Mouse (Mus musculus) MEL (cell line): ENCODE measurements around the gene Enpep.

Experiments
- CTCF ChIP-seq, 3 experiments: IDR thresholded peaks in 2 of 3; conservative IDR thresholded peaks in 1 of 3; 2 replicates each; pipeline ENCODE4 v1.5.1; 2011 to 2012; ENCODE audit warnings: low read length in 3 of 3, low read depth in 2 of 3, mild to moderate bottlenecking in 2 of 3, improper control_type of control experiment in 1 of 3, inconsistent platforms in 1 of 3, mixed read lengths in 1 of 3, moderate library complexity in 1 of 3; ENCODE audit not compliant: control insufficient read depth in 1 of 3, insufficient read depth in 1 of 3, poor library complexity in 1 of 3, severe bottlenecking in 1 of 3
- E2F4 ChIP-seq: IDR thresholded peaks from 2 replicates; pipeline ENCODE4 v1.6.1; 2011; ENCODE audit warnings: low read depth, low read length, improper control_type of control experiment, borderline replicate concordance
- GATA1 ChIP-seq: IDR thresholded peaks from 2 replicates; pipeline ENCODE4 v1.6.1; 2011; ENCODE audit warnings: low read depth, low read length, improper control_type of control experiment
- NRF1 ChIP-seq: IDR thresholded peaks from 2 replicates; pipeline ENCODE4 v1.6.1; 2014; ENCODE audit warnings: low read depth, mild to moderate bottlenecking, inconsistent platforms, low read length, improper control_type of control experiment, moderate library complexity; ENCODE audit not compliant: poor library complexity, insufficient read depth, severe bottlenecking
- POLR2A ChIP-seq, 2 experiments: IDR thresholded peaks; 2 replicates each; pipeline ENCODE4 v1.6.1; 2011 to 2012; ENCODE audit warnings: low read length in 2 of 2, mild to moderate bottlenecking in 2 of 2, control low read depth in 1 of 2, improper control_type of control experiment in 1 of 2, low read depth in 1 of 2, moderate library complexity in 1 of 2; ENCODE audit not compliant: control insufficient read depth in 1 of 2, insufficient read depth in 1 of 2, poor library complexity in 1 of 2
- SIN3A ChIP-seq: IDR thresholded peaks from 2 replicates; pipeline ENCODE4 v1.6.1; 2012; ENCODE audit warnings: low read length, improper control_type of control experiment, inconsistent platforms

- TF ChIP-seq SIN3A, result no peak
- no peak for TF ChIP-seq NRF1
- no peak for TF ChIP-seq POLR2A (IDR thresholded peaks at IDR 0.05; ENCODE audit: control insufficient read depth in 1 of 2, insufficient read depth in 1 of 2, low read depth in 1 of 2, low read length in 2 of 2, poor library complexity in 1 of 2)
- TF ChIP-seq E2F4, result no peak
- TF ChIP-seq GATA1, result no peak
- TF ChIP-seq CTCF (IDR thresholded peaks at IDR 0.05 in 2 of 3, conservative IDR thresholded peaks at IDR 0.05 in 1 of 3; ENCODE audit: control insufficient read depth in 1 of 3, insufficient read depth in 1 of 3, low read depth in 2 of 3, low read length in 3 of 3, poor library complexity in 1 of 3, severe bottlenecking in 1 of 3), result no peak
These were observed 62.5 kb downstream of the Enpep start for GRCm38 (mm10) chr3:129270044-129270443.
